Mouse (Mus musculus) ovary, postnatal 36 days (tissue): ENCODE results near the gene Mthfr.

Experiments used
- DNase-seq: peaks from one replicate; pipeline ENCODE4 v3.0.0; 2022; ENCODE audit warnings: low spot score, mixed read lengths

The Mthfr gene

DNA sequence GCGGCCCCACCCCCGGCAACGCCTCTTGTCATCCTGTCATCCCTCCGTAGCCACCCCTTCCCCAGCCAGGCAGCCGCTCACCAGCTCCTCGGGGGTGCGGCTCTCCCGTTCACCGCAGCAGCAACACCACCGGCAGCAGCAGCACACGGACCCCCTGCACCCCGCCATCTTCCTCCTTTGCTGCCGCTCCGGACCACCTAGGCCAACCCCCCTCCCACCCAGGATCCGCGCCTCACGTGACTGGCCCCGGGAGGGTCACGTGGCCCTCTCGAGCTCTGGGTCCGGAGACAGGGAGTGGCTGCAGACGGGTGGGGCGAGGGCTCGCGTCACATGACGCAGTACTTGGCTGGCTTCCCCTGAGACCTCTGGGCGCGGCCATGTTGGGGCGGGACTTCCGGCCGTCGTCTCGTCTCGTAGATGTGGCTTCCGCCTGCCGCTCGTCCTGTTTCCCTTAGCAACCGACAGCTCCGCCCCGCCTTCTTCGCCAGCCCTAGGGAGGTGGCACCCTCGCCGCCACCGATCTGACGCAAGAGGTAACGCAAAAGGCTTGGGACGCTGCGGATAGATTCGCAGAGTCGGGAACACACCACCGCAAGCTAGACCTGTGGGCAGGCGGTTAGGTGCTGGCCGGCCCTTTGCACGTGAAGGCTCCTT is at the start of gene Mthfr, which contains the start of gene Clcn6:
TSS of gene Mthfr (plus strand) at position 478 of the 654 bp plus-strand sequence.
TSS of gene Clcn6 (minus strand) at position 222 of the 654 bp plus-strand sequence.
- peak; percentile 100 for DNase-seq

DNA sequence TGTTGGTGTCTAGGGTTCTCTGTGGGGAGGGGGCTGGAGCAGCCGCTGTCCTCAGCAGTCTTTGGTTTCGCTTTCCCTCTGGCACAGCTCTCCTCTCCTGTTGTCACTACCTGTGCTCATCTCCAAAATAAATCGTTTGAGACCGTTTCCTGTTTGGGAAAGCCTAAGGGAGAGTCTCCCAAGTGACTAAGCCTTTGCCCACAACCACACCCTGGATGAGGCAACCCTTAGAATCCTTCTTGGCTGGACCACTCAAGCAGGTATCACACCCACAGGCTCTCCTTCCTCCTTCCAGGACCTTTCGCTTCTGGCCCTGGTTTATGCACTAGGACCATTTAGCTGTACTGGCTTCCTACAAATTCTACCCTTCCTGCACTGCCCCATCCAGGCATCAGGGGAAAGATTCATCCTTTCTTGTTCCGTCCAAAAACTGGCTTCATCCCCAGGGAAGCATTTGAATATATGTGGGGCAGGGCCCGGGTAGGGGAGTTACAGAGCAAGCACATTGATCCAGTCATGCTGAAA is 45.2 kb upstream of the Mthfr start:
- DNase-seq, result no peak

DNA sequence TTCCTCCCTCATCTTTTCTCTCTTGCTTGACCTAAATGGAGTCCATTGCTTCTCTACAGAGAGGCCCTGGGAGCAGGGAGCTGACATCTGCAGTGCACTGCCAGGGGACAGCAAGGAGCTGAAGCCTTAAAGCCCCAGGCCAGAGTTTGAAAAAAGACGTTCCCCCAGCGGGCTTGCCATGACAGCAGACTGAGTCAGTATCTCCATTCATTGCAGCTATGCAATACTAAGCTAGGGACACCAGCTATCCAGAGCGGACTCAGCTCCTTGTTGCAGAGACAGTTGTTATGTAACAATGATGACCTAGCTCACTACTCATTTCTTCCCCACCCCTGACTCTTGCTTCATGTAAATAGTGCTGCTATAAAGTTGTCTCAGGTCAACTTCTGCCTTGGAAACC is 43.6 kb upstream of the Mthfr start:
- no peak for DNase-seq

DNA sequence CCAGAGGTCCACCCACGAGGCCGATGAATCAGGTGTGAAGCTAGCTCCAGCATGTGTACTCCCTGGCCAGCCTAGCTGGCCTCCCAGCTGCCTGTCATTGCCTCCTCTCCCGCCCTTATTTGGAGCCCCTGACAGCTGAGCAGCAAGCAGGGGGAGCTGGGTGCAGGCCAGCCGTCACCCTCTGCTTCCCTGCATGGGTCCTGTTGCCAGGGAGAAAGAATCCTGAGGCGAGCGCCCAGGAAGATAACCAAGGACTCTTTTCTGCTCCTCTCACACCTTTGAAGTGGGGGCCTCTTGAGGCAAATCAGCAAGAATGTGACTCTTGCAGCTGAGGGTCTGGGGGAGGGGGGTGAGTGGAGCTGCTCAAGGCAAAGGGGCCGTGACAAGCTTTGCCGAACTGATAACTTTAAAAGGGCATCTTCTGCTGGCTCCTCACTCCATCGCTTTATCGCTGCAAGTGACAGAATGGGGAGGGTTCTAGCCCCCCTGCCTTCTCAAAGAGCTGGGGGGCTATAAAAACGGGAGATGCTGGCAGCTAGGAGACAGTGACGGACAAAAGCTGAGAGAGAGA is 38.6 kb upstream of the Mthfr start, which contains the start of gene Nppa:
TSS of gene Nppa (plus strand) at position 521 of the 571 bp plus-strand sequence.
- no peak for DNase-seq

DNA sequence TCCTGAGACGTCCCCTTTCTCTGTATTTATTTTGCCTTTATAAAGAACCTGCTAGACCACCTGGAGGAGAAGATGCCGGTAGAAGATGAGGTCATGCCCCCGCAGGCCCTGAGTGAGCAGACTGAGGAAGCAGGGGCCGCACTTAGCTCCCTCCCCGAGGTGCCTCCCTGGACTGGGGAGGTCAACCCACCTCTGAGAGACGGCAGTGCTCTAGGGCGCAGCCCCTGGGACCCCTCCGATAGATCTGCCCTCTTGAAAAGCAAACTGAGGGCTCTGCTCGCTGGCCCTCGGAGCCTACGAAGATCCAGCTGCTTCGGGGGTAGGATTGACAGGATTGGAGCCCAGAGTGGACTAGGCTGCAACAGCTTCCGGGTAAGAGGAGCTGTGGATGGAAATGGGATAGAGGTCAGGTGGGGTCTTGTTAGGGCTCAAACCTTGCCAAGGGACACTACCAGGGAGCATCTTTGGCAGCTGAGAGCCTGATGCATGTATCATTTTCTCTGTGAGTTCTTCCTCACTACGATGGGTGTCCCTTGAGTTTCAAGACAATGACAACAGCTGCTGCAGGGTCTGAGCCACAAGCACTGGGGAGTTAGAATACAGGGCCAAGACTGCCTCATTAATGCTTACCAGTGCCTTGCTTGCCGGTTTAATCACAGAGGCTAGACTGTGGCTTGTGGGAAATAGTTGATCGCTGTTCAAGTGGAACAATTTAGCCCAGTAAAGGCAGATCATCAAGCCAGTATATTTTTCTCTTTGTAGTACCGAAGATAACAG is 37.7 kb upstream of the Mthfr start:
- no peak for DNase-seq

DNA sequence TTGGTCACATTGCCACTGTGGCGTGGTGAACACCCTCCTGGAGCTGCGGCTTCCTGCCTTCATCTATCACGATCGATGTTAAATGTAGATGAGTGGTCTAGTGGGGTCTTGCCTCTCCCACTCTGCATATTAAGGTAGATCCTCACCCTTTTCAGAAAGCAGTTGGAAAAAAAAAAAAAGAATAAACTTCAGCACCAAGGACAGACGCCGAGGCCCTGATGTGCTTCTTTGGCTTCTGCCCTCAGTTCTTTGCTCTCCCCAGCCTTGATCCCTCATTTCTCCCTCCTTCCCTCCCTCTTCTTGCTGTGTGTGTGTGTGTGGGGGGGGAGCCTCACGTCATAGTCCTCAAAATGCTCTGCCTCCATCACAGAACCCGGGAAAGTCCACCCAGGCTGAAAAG is 37.0 kb upstream of the Mthfr start:
- DNase-seq, result no peak

DNA sequence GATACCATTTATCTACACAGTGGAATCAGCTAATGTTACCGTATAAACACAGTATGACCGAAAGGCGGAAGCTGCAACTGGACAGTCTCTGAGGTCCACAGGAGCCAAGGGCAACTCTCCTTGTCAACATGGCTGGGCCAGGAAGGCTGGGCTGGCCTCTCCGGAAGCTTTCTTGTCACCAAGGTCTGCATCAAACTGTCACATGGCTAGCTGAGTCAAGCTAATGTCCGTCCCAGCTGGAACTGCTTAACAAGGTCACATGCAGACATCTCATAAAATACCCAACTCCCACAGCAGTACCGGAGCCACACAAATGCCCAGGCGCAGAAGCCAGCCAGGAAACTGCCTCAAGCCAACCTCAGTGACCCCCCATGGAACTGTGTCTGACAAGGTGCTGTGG is 34.5 kb upstream of the Mthfr start:
- DNase-seq, result no peak

DNA sequence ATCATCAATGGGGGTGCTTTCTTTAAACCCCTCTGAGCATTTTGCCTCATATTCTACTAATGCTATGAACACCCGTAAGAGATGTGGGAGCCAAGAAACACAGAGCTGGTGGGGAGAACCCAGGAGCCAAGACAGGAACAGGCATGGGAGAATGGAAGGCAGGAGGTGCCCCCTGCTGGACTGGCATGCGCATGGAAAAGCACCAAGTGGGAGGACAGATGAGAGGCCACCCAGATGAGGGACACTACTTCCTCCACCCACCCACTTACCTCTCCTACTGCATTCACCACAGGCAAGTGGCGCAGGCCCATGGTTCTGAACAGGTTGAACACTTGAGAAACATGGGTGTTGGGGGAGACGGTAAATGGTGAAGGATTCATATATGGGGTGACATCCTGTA is 30.5 kb upstream of the Mthfr start:
- DNase-seq, result peak; percentile 31

DNA sequence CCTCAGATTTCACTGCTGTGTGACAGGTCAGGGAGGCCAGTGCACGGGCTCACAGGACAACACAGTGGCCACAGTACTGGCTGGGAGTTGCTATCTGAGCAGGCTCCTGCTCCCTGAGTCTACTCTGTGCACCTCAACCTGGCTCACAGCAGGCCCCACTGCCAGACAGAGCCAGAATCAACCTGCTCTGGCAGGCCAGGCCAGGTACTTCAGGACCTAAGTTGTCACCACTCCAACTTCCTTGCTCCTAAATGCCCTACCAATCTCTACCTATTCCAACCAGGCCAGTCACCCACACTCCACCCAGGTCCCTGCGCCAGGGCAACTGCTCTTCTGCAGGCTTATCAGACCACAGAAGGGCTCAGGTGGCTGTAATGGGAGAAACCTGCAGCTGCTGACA is 29.2 kb upstream of the Mthfr start:
- no peak for DNase-seq

DNA sequence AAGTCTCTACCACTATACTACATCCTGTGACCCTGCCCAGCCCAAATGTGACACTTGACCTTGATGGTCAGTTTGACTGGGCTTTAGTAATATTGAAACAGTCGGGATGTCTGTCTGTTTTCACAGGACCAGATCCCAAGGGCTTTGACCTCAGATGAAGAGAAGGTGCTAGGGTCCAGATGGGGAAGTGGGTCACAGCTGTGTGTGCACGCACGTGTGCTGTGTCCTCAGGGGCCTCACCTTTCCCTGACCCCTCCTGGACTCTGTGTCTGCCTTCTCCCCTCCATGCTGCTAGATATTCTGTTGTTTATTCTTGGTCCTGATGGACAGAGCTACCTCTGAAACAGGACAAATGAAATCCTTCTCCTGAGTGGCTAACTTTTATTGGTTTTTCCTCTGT is 27.5 kb upstream of the Mthfr start:
- no peak for DNase-seq

DNA sequence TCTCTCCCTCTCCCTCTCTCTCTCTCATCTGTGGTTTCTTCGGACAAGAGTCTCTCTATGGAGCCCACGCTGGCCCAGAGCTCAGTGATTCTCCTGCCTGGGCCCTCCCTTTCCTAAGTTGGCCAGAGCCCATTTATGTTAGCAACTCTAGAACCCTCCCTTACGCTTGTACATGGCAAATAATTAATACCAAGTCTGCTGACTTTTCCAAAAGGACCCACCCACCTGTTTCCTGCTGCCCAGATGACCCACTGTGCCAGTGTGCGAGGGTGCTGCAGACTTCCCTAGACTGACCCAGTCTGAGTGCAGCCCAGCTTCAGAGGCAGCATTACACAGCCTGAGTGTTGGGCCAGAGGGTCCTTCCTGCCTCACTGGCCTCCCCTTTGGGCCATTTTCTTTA is 26.7 kb upstream of the Mthfr start:
- no peak for DNase-seq

DNA sequence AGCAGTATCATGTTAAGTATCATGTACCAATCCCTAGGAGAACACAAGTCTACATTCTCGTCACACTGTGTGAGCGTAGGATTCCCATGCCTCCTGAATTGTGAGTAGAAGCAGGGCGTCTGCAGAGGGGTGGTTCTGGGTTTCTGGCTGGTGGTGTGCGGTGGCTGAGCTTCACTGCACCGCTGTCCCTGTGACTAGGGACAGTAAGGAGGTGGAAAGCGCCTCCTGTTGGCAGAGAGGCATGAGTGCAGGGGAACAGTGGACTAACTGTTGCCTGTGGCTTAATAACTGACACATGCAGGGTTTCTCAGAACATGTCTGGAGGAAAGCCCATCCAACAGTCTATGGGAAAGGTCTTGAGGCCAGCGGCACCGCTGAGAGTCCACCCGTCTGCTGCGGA is 23.5 kb upstream of the Mthfr start:
- DNase-seq, result no peak

DNA sequence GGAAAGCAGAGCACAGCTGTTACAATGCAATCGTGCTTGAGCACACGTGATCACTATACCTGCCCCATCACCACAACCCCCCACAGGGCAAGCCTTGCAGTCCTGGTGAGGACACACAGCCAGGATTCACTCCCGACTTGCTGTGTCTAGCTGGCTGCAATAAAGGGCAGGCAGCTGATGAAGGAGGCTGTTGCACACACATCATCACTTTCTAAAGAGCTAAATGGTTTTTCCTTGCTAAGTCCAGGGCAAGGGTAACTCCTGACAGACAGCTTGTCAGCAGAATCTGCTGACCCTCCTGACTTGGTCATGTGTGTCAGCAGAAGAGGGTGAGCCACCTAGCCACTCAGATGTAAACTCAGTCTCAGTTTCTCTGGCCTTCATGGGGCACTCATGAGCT is 21.9 kb upstream of the Mthfr start:
- DNase-seq, result no peak

DNA sequence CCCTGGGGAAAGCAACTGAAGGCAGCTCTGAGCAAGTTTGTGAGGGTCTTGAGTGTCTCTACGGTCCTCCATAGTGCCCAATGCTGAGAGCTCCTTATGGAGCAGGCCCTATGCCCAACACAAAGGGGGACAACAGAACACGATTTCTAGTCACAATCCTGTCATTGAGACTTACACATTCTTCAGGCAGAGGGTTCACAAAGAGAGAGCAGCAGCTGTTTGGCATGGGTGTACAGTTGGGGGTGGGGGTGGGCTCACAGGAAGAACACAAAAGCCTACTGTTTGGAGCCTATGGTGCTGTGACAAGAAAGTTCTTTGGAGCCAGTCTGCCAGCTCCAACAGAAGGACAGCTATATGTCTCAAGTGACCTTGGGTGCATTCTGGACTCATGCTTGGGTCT is 20.5 kb upstream of the Mthfr start:
- no peak for DNase-seq

DNA sequence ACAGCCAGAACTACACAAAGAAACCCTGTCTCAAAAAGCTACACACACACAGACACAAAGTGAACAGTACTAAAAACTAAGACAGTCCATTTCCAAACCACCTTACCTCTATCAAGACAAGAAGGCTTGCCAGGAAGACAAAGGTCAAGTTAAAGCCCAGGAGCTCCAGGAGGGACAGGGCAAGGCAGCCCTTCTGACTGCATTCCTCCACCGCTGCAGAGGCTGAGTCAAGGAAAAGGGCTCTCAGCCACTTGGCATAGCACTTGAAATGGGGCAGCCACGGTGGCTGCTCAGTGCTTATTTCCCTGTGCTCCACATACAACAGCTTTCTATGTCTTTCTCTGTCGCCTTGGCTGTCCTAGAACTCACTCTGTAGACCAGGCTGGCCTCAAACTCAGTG is 14.9 kb upstream of the Mthfr start:
- DNase-seq, result no peak

DNA sequence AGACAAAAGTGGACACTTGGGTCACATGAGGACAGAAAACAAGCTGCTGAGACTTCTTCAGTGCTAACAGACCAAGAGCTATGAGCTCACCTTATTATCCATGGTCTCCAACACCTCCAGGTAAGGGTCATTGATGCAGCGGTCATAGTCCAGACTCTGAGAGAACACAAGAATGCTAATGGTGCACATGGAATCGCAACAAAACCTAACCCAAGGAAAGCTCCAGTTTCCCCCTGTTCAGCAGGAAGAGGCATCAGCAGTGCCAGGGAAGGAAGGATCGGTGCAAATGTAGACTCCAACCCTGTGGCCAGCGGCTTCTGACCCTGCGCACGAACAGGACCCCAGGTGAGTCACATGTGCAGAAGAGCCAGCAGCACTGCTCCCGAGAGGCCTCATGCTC is 9.6 kb upstream of the Mthfr start:
- no peak for DNase-seq

DNA sequence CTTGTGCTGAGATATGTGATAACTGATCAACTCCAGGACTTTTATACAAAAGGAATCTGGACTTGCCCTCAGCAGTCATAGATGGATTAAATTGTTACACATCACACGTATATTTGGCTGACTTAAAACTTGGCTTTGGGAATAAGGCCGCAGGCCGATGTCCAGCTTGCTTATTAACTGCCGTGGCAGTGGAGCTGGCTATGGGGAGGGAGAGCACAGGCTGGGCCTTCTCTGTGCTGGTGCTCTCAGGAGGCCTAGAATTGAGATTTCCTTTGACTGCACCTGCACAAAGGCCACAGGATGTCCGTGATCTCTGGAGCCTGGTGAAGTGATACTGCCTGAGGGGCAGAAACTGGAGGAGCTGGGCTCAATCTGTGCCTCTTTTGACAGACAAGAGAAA is 8.4 kb upstream of the Mthfr start:
- no peak for DNase-seq

DNA sequence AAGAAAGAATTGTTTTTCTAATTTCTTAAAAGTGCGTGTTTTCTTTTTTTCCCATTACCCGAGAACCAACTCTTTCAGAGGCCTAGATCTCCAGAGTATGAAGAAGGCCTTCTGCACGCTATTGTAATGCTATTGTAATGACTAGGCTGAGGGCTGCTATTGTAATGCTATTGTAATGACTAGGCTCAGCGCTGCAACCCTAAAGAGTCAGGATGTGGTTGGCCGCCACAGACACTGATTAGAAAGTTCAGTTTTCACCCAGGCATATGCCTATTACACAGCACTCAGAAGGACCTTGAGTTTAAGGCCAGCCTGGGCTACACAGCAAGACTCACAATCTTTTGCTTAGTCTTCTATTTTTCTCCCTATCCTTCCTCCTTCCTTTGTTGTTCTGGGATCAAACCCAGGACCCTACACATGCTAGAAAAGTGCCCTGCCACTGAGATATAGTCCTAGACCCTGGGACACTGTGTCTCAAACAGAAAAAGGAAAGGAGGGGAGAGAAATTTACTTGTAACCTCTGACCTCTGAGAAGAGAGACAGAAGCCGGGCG is 4.9 kb upstream of the Mthfr start:
- no peak for DNase-seq

DNA sequence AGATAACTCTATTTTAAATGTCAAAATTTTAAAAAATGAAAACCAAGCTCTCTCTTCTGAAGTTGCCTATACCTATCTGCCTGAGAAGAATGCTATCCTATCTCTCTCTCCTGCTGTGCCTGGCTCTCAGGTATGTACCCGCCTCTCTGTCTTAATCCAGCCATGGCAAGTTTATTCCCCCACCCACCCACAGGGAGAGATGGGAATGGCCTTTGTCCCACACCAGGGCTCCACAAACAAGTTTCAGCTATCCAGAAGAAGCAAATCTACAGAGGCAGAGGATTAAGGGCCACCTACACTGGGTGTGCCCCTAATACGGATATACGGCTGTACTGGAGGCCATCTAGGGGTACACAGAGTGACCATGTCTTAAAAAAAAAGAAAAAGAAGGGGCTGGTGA is 3.4 kb upstream of the Mthfr start:
- DNase-seq, result no peak

DNA sequence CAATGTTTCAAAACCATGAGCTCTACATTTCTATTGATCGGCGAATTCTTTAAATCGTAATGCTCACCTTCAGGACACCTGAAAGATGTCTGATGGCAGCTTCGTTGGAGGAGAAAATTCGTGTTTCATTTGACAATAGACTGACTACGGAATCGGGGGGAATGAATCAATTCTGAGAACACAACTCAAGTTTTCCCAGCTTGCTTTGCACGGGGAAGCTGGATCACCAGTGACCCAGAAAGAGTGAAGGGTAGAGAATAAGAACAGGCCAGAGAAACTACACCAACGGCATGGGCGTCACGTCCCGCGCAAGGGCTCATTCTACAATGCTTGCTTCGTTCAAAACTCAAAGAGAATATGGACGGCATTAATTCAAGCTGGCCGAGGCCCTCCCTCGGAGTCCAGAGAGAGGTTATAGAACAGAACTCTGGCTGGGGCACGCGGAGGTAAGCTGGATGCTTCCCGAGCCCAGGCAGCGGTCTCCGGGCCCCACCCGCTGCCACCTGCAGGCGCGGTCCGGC is 738 bp upstream of the Mthfr start:
- DNase-seq, result no peak

DNA sequence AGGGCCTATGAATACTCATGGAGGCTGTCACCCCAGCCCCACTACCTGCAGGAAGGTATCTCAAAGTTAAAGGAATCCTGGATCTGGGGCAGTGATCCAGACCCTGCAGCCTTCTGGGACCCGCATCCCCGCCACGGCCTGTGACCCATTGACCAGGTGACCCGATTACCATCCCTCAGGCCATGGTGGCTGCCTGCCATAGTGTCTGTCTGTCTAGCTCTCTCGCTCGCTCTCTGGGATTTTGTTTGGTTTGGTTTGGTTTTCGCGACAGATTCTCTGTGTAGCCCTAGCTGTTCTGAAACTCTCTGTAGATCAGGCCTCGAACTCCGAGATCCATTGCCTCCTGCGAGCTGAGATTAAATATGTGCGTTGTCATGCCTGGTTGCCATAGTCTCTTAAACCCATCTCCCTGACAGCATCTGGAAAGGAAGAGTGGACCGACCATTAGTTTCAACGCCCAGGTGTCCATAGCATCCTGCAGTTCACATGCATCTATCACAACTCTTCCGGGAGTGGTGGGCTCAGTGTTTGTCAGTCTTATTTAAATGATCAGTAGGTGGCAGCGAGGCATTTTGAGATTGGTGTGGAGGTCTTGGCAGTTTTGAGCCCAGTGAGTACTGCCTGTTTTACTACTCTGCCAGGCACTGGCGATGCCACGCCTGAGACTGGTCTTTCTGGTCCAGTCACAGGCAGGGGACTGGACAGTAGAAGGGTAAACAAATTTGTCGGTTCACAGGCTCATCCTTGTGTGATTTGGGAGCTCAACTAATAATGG is 564 bp downstream of the Mthfr start:
- DNase-seq, result no peak
